Mouse (Mus musculus) left cerebral cortex, postnatal 25 days (tissue): ENCODE measurements at regions not wholly inside any gene's neighbourhood (a gene's known extent, or its start where the extent isn't known, plus 50 kb on each side); places are given as distances from the start of the nearest gene placed in this dataset.

Experiments
- DNase-seq, 2 experiments: peaks; one replicate each; pipeline ENCODE4 v3.0.0; 2022; ENCODE audit warnings: low spot score in 2 of 2, mixed read lengths in 1 of 2
- intact Hi-C: fragments of 180-260 bp; cut with DNase I; formaldehyde crosslinking; loops from one replicate; pipeline ENCODE4 v1.15.1; 2025

- intact Hi-C loops = no loop called here
- DNase-seq = no peak
These were observed 92.3 kb upstream of the Prok2 start for GRCm38 (mm10) chr6:99818486-99818885.

- no peak for DNase-seq
- intact Hi-C loops = no loop called here
These were observed 91.1 kb upstream of the Prok2 start for GRCm38 (mm10) chr6:99817245-99817644.

- DNase-seq = no peak
- intact Hi-C loops = no loop called here
These were observed 86.9 kb upstream of the Prok2 start for GRCm38 (mm10) chr6:99813102-99813501.

- intact Hi-C loops = no loop called here
- DNase-seq = no peak
These were observed 85.7 kb upstream of the Prok2 start for GRCm38 (mm10) chr6:99811842-99812241.

GRCm38 (mm10) chr6:99810974-99811798 lies 85.0 kb upstream of the Prok2 start:
- intact Hi-C loops = no loop called here
- peak; percentile 49 to 60 for DNase-seq

GRCm38 (mm10) chr6:99804905-99805245 lies 78.7 kb upstream of the Prok2 start:
- intact Hi-C loops = loop anchor here (2.0 to 10.0 kb wide), 6 partner anchors 350 to 1072 kb away; partner anchors contain the start of gene Rybp
- no peak for DNase-seq

- intact Hi-C loops = loop anchor here (2.0 to 10.0 kb wide), 6 partner anchors 351 to 1073 kb away; partner anchors contain the start of gene Rybp
- DNase-seq = peak; percentile 92 to 93
These were observed 78.1 kb upstream of the Prok2 start for GRCm38 (mm10) chr6:99803983-99804904.

GRCm38 (mm10) chr6:99800919-99801318 lies 74.7 kb upstream of the Prok2 start:
- DNase-seq = no peak
- intact Hi-C loops = loop anchor here (5.0 to 10.0 kb wide), 4 partner anchors 354 to 1076 kb away; partner anchors contain the start of gene Rybp

GRCm38 (mm10) chr6:99800324-99800723 lies 74.1 kb upstream of the Prok2 start:
- intact Hi-C loops = loop anchor here (5.0 to 10.0 kb wide), 4 partner anchors 354 to 1077 kb away; partner anchors contain the start of gene Rybp
- no peak for DNase-seq

- intact Hi-C loops = no loop called here
- DNase-seq = no peak
These were observed 70.2 kb upstream of the Prok2 start for GRCm38 (mm10) chr6:99796390-99796789.

GRCm38 (mm10) chr6:99793546-99793945 lies 67.4 kb upstream of the Prok2 start:
- intact Hi-C loops = no loop called here
- no peak for DNase-seq

GRCm38 (mm10) chr6:99792353-99792752 lies 66.2 kb upstream of the Prok2 start:
- intact Hi-C loops = no loop called here
- DNase-seq = no peak

GRCm38 (mm10) chr6:99786977-99787376 lies 60.8 kb upstream of the Prok2 start:
- intact Hi-C loops = no loop called here
- no peak for DNase-seq

GRCm38 (mm10) chr6:99785212-99785611 lies 59.0 kb upstream of the Prok2 start:
- DNase-seq = no peak
- intact Hi-C loops = no loop called here

GRCm38 (mm10) chr6:99784804-99785203 lies 58.6 kb upstream of the Prok2 start:
- intact Hi-C loops = loop anchor here (5.0 kb wide), 1 partner anchor 133 kb away; no protein-coding TSS in a partner anchor
- DNase-seq = no peak

- intact Hi-C loops = loop anchor here (5.0 kb wide), 1 partner anchor 132 kb away; no protein-coding TSS in a partner anchor
- DNase-seq = peak in 1 of 2 experiments; percentile 20
These were observed 58.1 kb upstream of the Prok2 start for GRCm38 (mm10) chr6:99784285-99784684.

- intact Hi-C loops = loop anchor here (5.0 kb wide), 1 partner anchor 131 kb away; no protein-coding TSS in a partner anchor
- DNase-seq = peak in 1 of 2 experiments; percentile 29
These were observed 56.8 kb upstream of the Prok2 start for GRCm38 (mm10) chr6:99782996-99783395.
